In genomic region chr15:82146770-82147610, GRCm38 (mm10) we compare ENCODE assay signal across 7 mouse cellular contexts. TPM values are rescaled to one million over a fixed set of nuclear protein-coding genes. Genes with fewer than 3 reads are reported as not detected.
DNase-seq lines count a peak whose midpoint lies in the region; ATAC-seq lines count a peak whose summit lies in the region.

Gene Srebf2 (plus strand): TSS chr15:82147181.

- H3K27ac ChIP-seq in embryonic facial prominence, embryonic 12.5 days, result peak within 1 kb of the TSS; percentile 98
- H3K27ac ChIP-seq in limb, embryonic 11.5 days (replicated peaks; ENCODE audit: low read depth, low read length), result peak within 1 kb of the TSS; percentile 89
- H3K27ac ChIP-seq in midbrain, embryonic 14.5 days (replicated peaks; ENCODE audit: low read depth, low read length), result peak within 1 kb of the TSS; percentile 99

- no peaks in the 10 kb centered on the region for H3K9me3 ChIP-seq in embryonic facial prominence, embryonic 12.5 days
- no peaks in the 10 kb centered on the region for H3K9me3 ChIP-seq in limb, embryonic 11.5 days (ENCODE audit: control insufficient read depth, low read length)
- no peaks in the 10 kb centered on the region for H3K9me3 ChIP-seq in midbrain, embryonic 14.5 days (ENCODE audit: control insufficient read depth, low read length)

- H3K9ac ChIP-seq in embryonic facial prominence, embryonic 12.5 days, result peak within 1 kb of the TSS; percentile 93
- peak within 1 kb of the TSS; percentile 86 for H3K9ac ChIP-seq in limb, embryonic 11.5 days (ENCODE audit: low read length)
- H3K9ac ChIP-seq in midbrain, embryonic 14.5 days (replicated peaks; ENCODE audit: low read length), result peak within 1 kb of the TSS; percentile 82

- WGBS in embryonic facial prominence, embryonic 12.5 days, result under 1% methylated on average over 73 of the region's 79 CpGs
- WGBS in limb, embryonic 11.5 days, result 1% methylated on average over 70 of the region's 79 CpGs
- WGBS in midbrain, embryonic 14.5 days, result under 1% methylated on average over 73 of the region's 79 CpGs

- peak; percentile 99 for DNase-seq in adrenal gland, postnatal 25 days
- DNase-seq in heart, adult 11 months, result peak; percentile 100
- DNase-seq in kidney, adult 18-20 months, result peak; percentile 98
- DNase-seq in limb, embryonic 11.5 days (ENCODE audit: low spot score), result peak; percentile 99
- peak; percentile 100 for DNase-seq in midbrain, embryonic 14.5 days
- DNase-seq in spleen, adult 18-20 months, result peak; percentile 94 to 96

- 0 out of 2 replicates have a peak, but pooled peaks cover under 1% of the 10 kb centered on the region for H3K36me3 ChIP-seq in embryonic facial prominence, embryonic 12.5 days
- no peaks in the 10 kb centered on the region for H3K36me3 ChIP-seq in limb, embryonic 11.5 days (ENCODE audit: control insufficient read depth, insufficient read depth, low read length)
- H3K36me3 ChIP-seq in midbrain, embryonic 14.5 days (ENCODE audit: control insufficient read depth, insufficient read depth, low read length), result no peaks in the 10 kb centered on the region

- H3K4me3 ChIP-seq in embryonic facial prominence, embryonic 12.5 days, result peak within 1 kb of the TSS; percentile 88
- H3K4me3 ChIP-seq in limb, embryonic 11.5 days (ENCODE audit: low read depth, low read length), result peak within 1 kb of the TSS; percentile 93
- H3K4me3 ChIP-seq in midbrain, embryonic 14.5 days (replicated peaks; ENCODE audit: low read depth, low read length), result peak within 1 kb of the TSS; percentile 81

- no peaks in the 10 kb centered on the region for H3K27me3 ChIP-seq in embryonic facial prominence, embryonic 12.5 days
- H3K27me3 ChIP-seq in limb, embryonic 11.5 days (ENCODE audit: control insufficient read depth, insufficient read depth, low read length), result no peaks in the 10 kb centered on the region
- H3K27me3 ChIP-seq in midbrain, embryonic 14.5 days (ENCODE audit: control insufficient read depth, insufficient read depth, low read length), result no peaks in the 10 kb centered on the region

- H3K4me1 ChIP-seq in embryonic facial prominence, embryonic 12.5 days, result peaks cover 23% of the 10 kb centered on the region
- H3K4me1 ChIP-seq in limb, embryonic 11.5 days (ENCODE audit: control insufficient read depth, insufficient read depth, low read length), result peaks cover 15% of the 10 kb centered on the region
- H3K4me1 ChIP-seq in midbrain, embryonic 14.5 days (ENCODE audit: control insufficient read depth, insufficient read depth, low read length), result peaks cover 28% of the 10 kb centered on the region

- ATAC-seq in embryonic facial prominence, embryonic 12.5 days (ENCODE audit: insufficient number of reproducible peaks, insufficient read depth, low FRiP score, low TSS enrichment), result peak; percentile 96
- ATAC-seq in limb, embryonic 11.5 days (ENCODE audit: insufficient number of reproducible peaks, low FRiP score, low TSS enrichment, low read depth), result peak; percentile 97
- ATAC-seq in midbrain, embryonic 14.5 days (ENCODE audit: low FRiP score, low TSS enrichment), result peak; percentile 97

- H3K4me2 ChIP-seq in embryonic facial prominence, embryonic 12.5 days (replicated peaks), result peak within 1 kb of the TSS; percentile 74
- peak within 1 kb of the TSS; percentile 59 for H3K4me2 ChIP-seq in limb, embryonic 11.5 days (ENCODE audit: low read depth, severe bottlenecking)
- H3K4me2 ChIP-seq in midbrain, embryonic 14.5 days (ENCODE audit: low read length), result peak within 1 kb of the TSS; percentile 92

RNA-seq across cellular contexts. Expression of gene Srebf2, which starts in this region (rescaled TPM):
- 85.2 and 95.5 TPM in 2 replicates for total RNA-seq in adrenal gland, postnatal 25 days (2021)
- 200 and 202 TPM in 2 replicates for polyA plus RNA-seq in embryonic facial prominence, embryonic 12.5 days (2016; fragmentation: Nextera tagmentation; extraction: Ambion mirVana)
- 129 and 138 TPM in 2 replicates for polyA plus RNA-seq in limb, embryonic 11.5 days (2014; fragmentation: Nextera tagmentation; extraction: Ambion mirVana)
- 132 and 158 TPM in 2 replicates for polyA plus RNA-seq in midbrain, embryonic 14.5 days (2014; fragmentation: Nextera tagmentation; extraction: Ambion mirVana)

Comparison
In these comparisons a context has a peak if more than half of its experiments do, and no peak if none do; other contexts are left out.
1. Peak in every context shown above with its lines: DNase-seq, ATAC-seq, H3K4me3 ChIP-seq and H3K27ac ChIP-seq.